Mouse (Mus musculus): ENCODE data around the gene Cd52. TPM values are rescaled to one million over a fixed set of nuclear protein-coding genes. Genes with fewer than 3 reads are reported as not detected.

Gene Cd52
- polyA plus RNA-seq, 1 experiment from 2014 or later: 24.3 TPM

- Histone ChIP-seq H3K36me3 (ENCODE audit: control insufficient read depth, insufficient read depth, low read length) (no peaks in the 10 kb centered on the region), H3K27me3 (replicated peaks; ENCODE audit: control insufficient read depth, insufficient read depth, low read length) (peaks cover 8% of the 10 kb centered on the region), H3K4me1 (replicated peaks; ENCODE audit: control insufficient read depth, insufficient read depth, low read length) (no peaks in the 10 kb centered on the region), H3K4me2 (ENCODE audit: low read length) (no peak overlapping the region), H3K4me3 (ENCODE audit: low read depth, low read length) (no peak overlapping the region), H3K27ac (ENCODE audit: low read depth) (no peak overlapping the region; the same call in 1 of the 2 replicates), H3K9ac (ENCODE audit: low read length) (no peak overlapping the region), H3K9me3 (ENCODE audit: control insufficient read depth, low read length) (no peaks in the 10 kb centered on the region)
- 86% methylated on average over 4 of the region's 4 CpGs for WGBS
- DNase-seq (ENCODE audit: low spot score) (no peak), ATAC-seq (replicated peaks; ENCODE audit: low FRiP score, low TSS enrichment, low read depth) (no peak)
These were observed 25.9 kb downstream of the Cd52 start for GRCm38 (mm10) chr4:134068793-134069580.

GRCm38 (mm10) chr4:134067833-134068544 lies 26.9 kb downstream of the Cd52 start:
- Histone ChIP-seq H3K4me1 (replicated peaks; ENCODE audit: control insufficient read depth, insufficient read depth, low read length) (no peaks in the 10 kb centered on the region), H3K9me3 (ENCODE audit: control insufficient read depth, low read length) (no peaks in the 10 kb centered on the region), H3K4me3 (ENCODE audit: low read depth, low read length) (no peak overlapping the region), H3K36me3 (ENCODE audit: control insufficient read depth, insufficient read depth, low read length) (no peaks in the 10 kb centered on the region), H3K4me2 (ENCODE audit: low read length) (no peak overlapping the region), H3K27ac (ENCODE audit: low read depth) (no peak overlapping the region), H3K9ac (ENCODE audit: low read length) (no peak overlapping the region), H3K27me3 (replicated peaks; ENCODE audit: control insufficient read depth, insufficient read depth, low read length) (peaks cover 8% of the 10 kb centered on the region)
- no peak for ATAC-seq (replicated peaks; ENCODE audit: low FRiP score, low TSS enrichment, low read depth)
- 77% methylated on average over 7 of the region's 7 CpGs for WGBS
- DNase-seq (ENCODE audit: low spot score): no peak

GRCm38 (mm10) chr4:134067383-134067782 lies 27.5 kb downstream of the Cd52 start:
- Histone ChIP-seq H3K4me2 (ENCODE audit: low read length) (no peak overlapping the region), H3K27me3 (replicated peaks; ENCODE audit: control insufficient read depth, insufficient read depth, low read length) (peaks cover 8% of the 10 kb centered on the region), H3K4me1 (replicated peaks; ENCODE audit: control insufficient read depth, insufficient read depth, low read length) (no peaks in the 10 kb centered on the region), H3K9me3 (ENCODE audit: control insufficient read depth, low read length) (no peaks in the 10 kb centered on the region), H3K27ac (ENCODE audit: low read depth) (no peak overlapping the region), H3K36me3 (ENCODE audit: control insufficient read depth, insufficient read depth, low read length) (no peaks in the 10 kb centered on the region), H3K9ac (ENCODE audit: low read length) (no peak overlapping the region), H3K4me3 (ENCODE audit: low read depth, low read length) (no peak overlapping the region)
- ATAC-seq (replicated peaks; ENCODE audit: low FRiP score, low TSS enrichment, low read depth) (no peak), DNase-seq (ENCODE audit: low spot score) (no peak)
- WGBS: 78% methylated on average over 8 of the region's 8 CpGs

GRCm38 (mm10) chr4:134065431-134066004 lies 29.4 kb downstream of the Cd52 start:
- peaks cover 6% of the 10 kb centered on the region; the same call in 1 of the 2 replicates for H3K4me1 ChIP-seq (replicated peaks; ENCODE audit: control insufficient read depth, insufficient read depth, low read length)
- no peaks in the 10 kb centered on the region for H3K9me3 ChIP-seq (ENCODE audit: control insufficient read depth, low read length)
- peak; percentile 30; the same call in 1 of the 2 replicates for ATAC-seq (replicated peaks; ENCODE audit: low FRiP score, low TSS enrichment, low read depth)
- DNase-seq (ENCODE audit: low spot score): peak; percentile 75
- 14% methylated on average over 23 of the region's 23 CpGs for WGBS
- no peaks in the 10 kb centered on the region for H3K36me3 ChIP-seq (ENCODE audit: control insufficient read depth, insufficient read depth, low read length)
- H3K4me3 ChIP-seq (ENCODE audit: low read depth, low read length): no peak overlapping the region
- H3K27ac ChIP-seq (ENCODE audit: low read depth): no peak overlapping the region
- peak overlapping the region; percentile 18; the same call in 1 of the 2 replicates for H3K4me2 ChIP-seq (ENCODE audit: low read length)
- H3K27me3 ChIP-seq (replicated peaks; ENCODE audit: control insufficient read depth, insufficient read depth, low read length): peaks cover 8% of the 10 kb centered on the region
- no peak overlapping the region; the same call in 1 of the 2 replicates for H3K9ac ChIP-seq (ENCODE audit: low read length)

GRCm38 (mm10) chr4:134062561-134062960 lies 32.3 kb downstream of the Cd52 start:
- ATAC-seq (replicated peaks; ENCODE audit: low FRiP score, low TSS enrichment, low read depth): no peak
- no peak for DNase-seq (ENCODE audit: low spot score)
- Histone ChIP-seq H3K27ac (ENCODE audit: low read depth) (no peak overlapping the region), H3K9ac (ENCODE audit: low read length) (no peak overlapping the region), H3K36me3 (ENCODE audit: control insufficient read depth, insufficient read depth, low read length) (no peaks in the 10 kb centered on the region), H3K27me3 (replicated peaks; ENCODE audit: control insufficient read depth, insufficient read depth, low read length) (peaks cover 8% of the 10 kb centered on the region), H3K9me3 (ENCODE audit: control insufficient read depth, low read length) (no peaks in the 10 kb centered on the region), H3K4me2 (ENCODE audit: low read length) (no peak overlapping the region), H3K4me3 (ENCODE audit: low read depth, low read length) (no peak overlapping the region), H3K4me1 (replicated peaks; ENCODE audit: control insufficient read depth, insufficient read depth, low read length) (peaks cover 6% of the 10 kb centered on the region)
- 60% methylated on average over 6 of the region's 8 CpGs for WGBS

- Histone ChIP-seq H3K4me2 (ENCODE audit: low read length) (no peak overlapping the region), H3K4me3 (ENCODE audit: low read depth, low read length) (no peak overlapping the region), H3K9ac (ENCODE audit: low read length) (no peak overlapping the region), H3K27ac (ENCODE audit: low read depth) (no peak overlapping the region), H3K27me3 (replicated peaks; ENCODE audit: control insufficient read depth, insufficient read depth, low read length) (peaks cover 8% of the 10 kb centered on the region), H3K9me3 (ENCODE audit: control insufficient read depth, low read length) (no peaks in the 10 kb centered on the region), H3K36me3 (ENCODE audit: control insufficient read depth, insufficient read depth, low read length) (no peaks in the 10 kb centered on the region), H3K4me1 (replicated peaks; ENCODE audit: control insufficient read depth, insufficient read depth, low read length) (peaks cover 6% of the 10 kb centered on the region)
- ATAC-seq (replicated peaks; ENCODE audit: low FRiP score, low TSS enrichment, low read depth) (peak; percentile 73), DNase-seq (ENCODE audit: low spot score) (no peak)
- 39% methylated on average over 7 of the region's 8 CpGs for WGBS
These were observed 32.9 kb downstream of the Cd52 start for GRCm38 (mm10) chr4:134061944-134062446.

GRCm38 (mm10) chr4:134061166-134061830 lies 33.6 kb downstream of the Cd52 start:
- peaks cover 8% of the 10 kb centered on the region for H3K27me3 ChIP-seq (replicated peaks; ENCODE audit: control insufficient read depth, insufficient read depth, low read length)
- DNase-seq (ENCODE audit: low spot score) (no peak), ATAC-seq (replicated peaks; ENCODE audit: low FRiP score, low TSS enrichment, low read depth) (no peak)
- peaks cover 6% of the 10 kb centered on the region for H3K4me1 ChIP-seq (replicated peaks; ENCODE audit: control insufficient read depth, insufficient read depth, low read length)
- H3K27ac ChIP-seq (ENCODE audit: low read depth): no peak overlapping the region
- 55% methylated on average over 18 of the region's 18 CpGs for WGBS
- no peak overlapping the region for H3K4me2 ChIP-seq (ENCODE audit: low read length)
- H3K9me3 ChIP-seq (ENCODE audit: control insufficient read depth, low read length): no peaks in the 10 kb centered on the region
- H3K4me3 ChIP-seq (ENCODE audit: low read depth, low read length): no peak overlapping the region
- H3K36me3 ChIP-seq (ENCODE audit: control insufficient read depth, insufficient read depth, low read length): no peaks in the 10 kb centered on the region
- H3K9ac ChIP-seq (ENCODE audit: low read length): no peak overlapping the region

GRCm38 (mm10) chr4:134060135-134060865 lies 34.6 kb downstream of the Cd52 start, which contains the start of gene Crybg2:
TSS of gene Crybg2 (plus strand) at chr4:134060815.
- WGBS: 49% methylated on average over 28 of the region's 28 CpGs
- Histone ChIP-seq H3K36me3 (ENCODE audit: control insufficient read depth, insufficient read depth, low read length) (no peaks in the 10 kb centered on the region), H3K4me1 (replicated peaks; ENCODE audit: control insufficient read depth, insufficient read depth, low read length) (peaks cover 6% of the 10 kb centered on the region), H3K4me2 (ENCODE audit: low read length) (no peak within 1 kb of the TSS), H3K27me3 (replicated peaks; ENCODE audit: control insufficient read depth, insufficient read depth, low read length) (peaks cover 4% of the 10 kb centered on the region), H3K27ac (ENCODE audit: low read depth) (no peak within 1 kb of the TSS), H3K9me3 (ENCODE audit: control insufficient read depth, low read length) (no peaks in the 10 kb centered on the region), H3K4me3 (ENCODE audit: low read depth, low read length) (no peak within 1 kb of the TSS), H3K9ac (ENCODE audit: low read length) (no peak within 1 kb of the TSS)
- DNase-seq (ENCODE audit: low spot score) (no peak), ATAC-seq (replicated peaks; ENCODE audit: low FRiP score, low TSS enrichment, low read depth) (no peak)
